Mouse (Mus musculus): Measurements from ENCODE around the gene Cap1. TPM values are rescaled to one million over a fixed set of nuclear protein-coding genes. Genes with fewer than 3 reads are reported as not detected.

Gene Cap1
- total RNA-seq (2023) = 368 to 394 TPM (median 380 TPM) in 4 replicates

GRCm38 (mm10) chr4:122885768-122886578, at the start of gene Cap1:
Cap1 (minus strand) TSS chr4:122886056.

GRCm38 (mm10) chr4:122835530-122836402, 50.1 kb downstream of the Cap1 start, which contains the start of gene Ppt1:
Ppt1 (plus strand) TSS chr4:122836242.

Other genes with a start within 250 kb of the Cap1 start
- gene 9530002B09Rik, start 196.8 kb downstream of the Cap1 start, total RNA-seq (2023) = not detected in 4 replicates
- gene Ppt1, start 49.8 kb downstream of the Cap1 start, total RNA-seq (2023) = 54.1 to 57.1 TPM (median 56.0 TPM) in 4 replicates
- 0.51 to 1.6 TPM (median 0.88 TPM) in 4 replicates for gene Mfsd2a, start 75.1 kb upstream of the Cap1 start, total RNA-seq (2023)
- gene Mycl, start 109.6 kb upstream of the Cap1 start, total RNA-seq (2023) = 1.0 to 2.2 TPM (median 1.3 TPM) in 4 replicates
- gene Trit1, start 130.5 kb upstream of the Cap1 start, total RNA-seq (2023) = 20.5 to 22.7 TPM (median 22.0 TPM) in 4 replicates
- gene Bmp8b, start 219.1 kb upstream of the Cap1 start, total RNA-seq (2023) = not detected in 4 replicates
- not detected in 4 replicates for gene Oxct2b, start 230.2 kb upstream of the Cap1 start, total RNA-seq (2023)

All from B cell, adult 62 days (primary cell).